ENCODE assay signal across 8 mouse cellular contexts in genomic region chr17:66075827-66076173, GRCm38 (mm10). TPM values are rescaled to one million over a fixed set of nuclear protein-coding genes. Genes with fewer than 3 reads are reported as not detected.
A peak's percentile ranks its signal among the peaks of the same experiment; 100 is the strongest.
DNase-seq lines count a peak whose midpoint lies in the region; ATAC-seq and TF ChIP-seq lines count a peak whose summit lies in the region.

No protein-coding gene starts in this region.

- intact Hi-C loops in heart, adult 2 months (cut with DNase I): no loop called here
- intact Hi-C loops in gastrocnemius, postnatal 14 days (cut with DNase I; ENCODE audit: low total_unique reads): no loop called here

- H3K27ac ChIP-seq in heart, adult 2 months: peak overlapping the region; percentile 92
- no peak overlapping the region for H3K27ac ChIP-seq in ES-Bruce4 (ENCODE audit: insufficient read depth, low read length)
- 0 out of 2 replicates have a peak overlapping the region, but pooled peaks have one; percentile 95 for H3K27ac ChIP-seq in forebrain, embryonic 13.5 days
- peak overlapping the region; percentile 93; the same call in 1 of the 2 replicates for H3K27ac ChIP-seq in limb, embryonic 15.5 days
- peak overlapping the region; percentile 97 for H3K27ac ChIP-seq in neural tube, embryonic 13.5 days (replicated peaks)

- TF ChIP-seq POLR2A in heart, adult 2 months (IDR thresholded peaks at IDR 0.05; ENCODE audit: insufficient read depth, low read depth, low read length): no peak
- no peak for TF ChIP-seq POLR2A in ES-Bruce4 (IDR thresholded peaks at IDR 0.05; ENCODE audit: insufficient read depth, low read length)

- peak overlapping the region; percentile 93 for H3K4me3 ChIP-seq in heart, adult 2 months
- H3K4me3 ChIP-seq in ES-Bruce4 (ENCODE audit: low read depth, low read length): peak overlapping the region; percentile 85
- peak overlapping the region; percentile 94 for H3K4me3 ChIP-seq in forebrain, embryonic 13.5 days
- peak overlapping the region; percentile 98 for H3K4me3 ChIP-seq in limb, embryonic 15.5 days
- H3K4me3 ChIP-seq in neural tube, embryonic 13.5 days: peak overlapping the region; percentile 96

- H3K79me2 ChIP-seq in heart, adult 2 months (replicated peaks; ENCODE audit: control insufficient read depth, insufficient read depth, low read length): 0 out of 2 replicates have a peak, but pooled peaks cover 5% of the 10 kb centered on the region

- ATAC-seq in forebrain, embryonic 13.5 days: no peak
- no peak for ATAC-seq in limb, embryonic 15.5 days (ENCODE audit: insufficient number of reproducible peaks, low FRiP score, low TSS enrichment, low read depth)
- no peak for ATAC-seq in neural tube, embryonic 13.5 days (ENCODE audit: low read depth)

- H3K4me2 ChIP-seq in forebrain, embryonic 13.5 days: peak overlapping the region; percentile 84
- H3K4me2 ChIP-seq in limb, embryonic 15.5 days: peak overlapping the region; percentile 74
- peak overlapping the region; percentile 82 for H3K4me2 ChIP-seq in neural tube, embryonic 13.5 days

- H3K27me3 ChIP-seq in heart, adult 2 months (ENCODE audit: control insufficient read depth, insufficient read depth, low read length): no peaks in the 10 kb centered on the region
- H3K27me3 ChIP-seq in ES-Bruce4 (ENCODE audit: control insufficient read depth, insufficient read depth, low read length, poor library complexity, severe bottlenecking): peaks cover 3% of the 10 kb centered on the region; the same call in 1 of the 2 replicates
- no peaks in the 10 kb centered on the region for H3K27me3 ChIP-seq in forebrain, embryonic 13.5 days
- no peaks in the 10 kb centered on the region for H3K27me3 ChIP-seq in limb, embryonic 15.5 days
- no peaks in the 10 kb centered on the region for H3K27me3 ChIP-seq in neural tube, embryonic 13.5 days

- H3K9ac ChIP-seq in heart, adult 2 months (ENCODE audit: low read depth, low read length): peak overlapping the region; percentile 89
- H3K9ac ChIP-seq in ES-Bruce4 (ENCODE audit: low read depth, poor library complexity, severe bottlenecking): peak overlapping the region; percentile 96
- peak overlapping the region; percentile 91 for H3K9ac ChIP-seq in forebrain, embryonic 13.5 days
- peak overlapping the region; percentile 76 for H3K9ac ChIP-seq in limb, embryonic 15.5 days
- peak overlapping the region; percentile 95 for H3K9ac ChIP-seq in neural tube, embryonic 13.5 days

- 1% methylated on average over 12 of the region's 12 CpGs for WGBS in heart, adult 2 months
- 2% methylated on average over 12 of the region's 12 CpGs for WGBS in forebrain, embryonic 13.5 days
- 3% methylated on average over 12 of the region's 12 CpGs for WGBS in limb, embryonic 15.5 days
- 7% methylated on average over 12 of the region's 12 CpGs for whole genome bisulfite sequencing in neural tube, embryonic 13.5 days

- H3K36me3 ChIP-seq in heart, adult 2 months (ENCODE audit: control insufficient read depth, insufficient read depth, low read length): peaks cover 7% of the 10 kb centered on the region
- peaks cover 11% of the 10 kb centered on the region for H3K36me3 ChIP-seq in ES-Bruce4 (ENCODE audit: control insufficient read depth, insufficient read depth, low read length, poor library complexity, severe bottlenecking)
- peaks cover 16% of the 10 kb centered on the region for H3K36me3 ChIP-seq in forebrain, embryonic 13.5 days (ENCODE audit: poor library complexity, severe bottlenecking)
- peaks cover 11% of the 10 kb centered on the region for H3K36me3 ChIP-seq in limb, embryonic 15.5 days
- H3K36me3 ChIP-seq in neural tube, embryonic 13.5 days: peaks cover 18% of the 10 kb centered on the region

- no peaks in the 10 kb centered on the region for H3K9me3 ChIP-seq in ES-Bruce4 (replicated peaks; ENCODE audit: control insufficient read depth, insufficient read depth, low read length, poor library complexity, severe bottlenecking)
- no peaks in the 10 kb centered on the region for H3K9me3 ChIP-seq in forebrain, embryonic 13.5 days (replicated peaks)
- no peaks in the 10 kb centered on the region for H3K9me3 ChIP-seq in limb, embryonic 15.5 days
- H3K9me3 ChIP-seq in neural tube, embryonic 13.5 days: no peaks in the 10 kb centered on the region

- TF ChIP-seq CTCF in heart, adult 2 months (IDR thresholded peaks at IDR 0.05): no peak
- TF ChIP-seq CTCF in ES-Bruce4 (IDR thresholded peaks at IDR 0.05; ENCODE audit: low read depth, low read length): no peak

- no peak for DNase-seq in heart, adult 2 months
- DNase-seq in heart, postnatal 4 days: no peak
- DNase-seq in left cerebral cortex, adult 18-20 months (ENCODE audit: low spot score in 2 of 2): no peak
- no peak for DNase-seq in gastrocnemius, postnatal 14 days

- no peak for TF ChIP-seq EP300 in heart, adult 2 months (IDR thresholded peaks at IDR 0.05; ENCODE audit: insufficient read depth, low read depth, low read length)
- TF ChIP-seq EP300 in ES-Bruce4 (IDR thresholded peaks at IDR 0.05; ENCODE audit: insufficient read depth, low read depth, low read length): no peak

- peaks cover 6% of the 10 kb centered on the region for H3K4me1 ChIP-seq in heart, adult 2 months (ENCODE audit: control insufficient read depth, insufficient read depth, low read length)
- no peaks in the 10 kb centered on the region for H3K4me1 ChIP-seq in ES-Bruce4 (ENCODE audit: control insufficient read depth, insufficient read depth, low read length)
- H3K4me1 ChIP-seq in forebrain, embryonic 13.5 days: peaks cover 19% of the 10 kb centered on the region
- 0 out of 2 replicates have a peak, but pooled peaks cover 8% of the 10 kb centered on the region for H3K4me1 ChIP-seq in limb, embryonic 15.5 days
- H3K4me1 ChIP-seq in neural tube, embryonic 13.5 days (replicated peaks): peaks cover 38% of the 10 kb centered on the region

RNA-seq across cellular contexts. Expression of gene Ankrd12, which starts 1.1 kb away (rescaled TPM):
- total RNA-seq in heart, adult 2 months (2021): 10 to 100 TPM; 18.7 to 22.2 TPM
- polyA plus RNA-seq in heart, adult 2 months (2012; rRNA removed): 2.6 and 7.1 TPM in 2 replicates
- total RNA-seq in heart, postnatal 4 days (2021): 10 to 100 TPM; 14.1 to 16.2 TPM
- 19.5 and 21.8 TPM in 2 replicates for polyA plus RNA-seq in ES-Bruce4 (2011; ENCODE audit: insufficient read depth, insufficient read length, low read depth, missing spikeins)
- 77.4 and 80.8 TPM in 2 replicates for polyA plus RNA-seq in forebrain, embryonic 13.5 days (2015; fragmentation: Nextera tagmentation; extraction: Ambion mirVana)
- polyA plus RNA-seq in limb, embryonic 15.5 days (2015; fragmentation: Nextera tagmentation; extraction: Ambion mirVana): 24.6 and 27.2 TPM in 2 replicates
- polyA plus RNA-seq in neural tube, embryonic 13.5 days (2015; fragmentation: Nextera tagmentation; extraction: Ambion mirVana): 129 and 143 TPM in 2 replicates
- 100 to 1,000 TPM; 355 to 356 TPM for total RNA-seq in left cerebral cortex, adult 18-20 months (2021)
- total RNA-seq in gastrocnemius, postnatal 14 days (2021): 10 to 100 TPM; 10.6 TPM

RNA-seq across cellular contexts. Expression of gene Ndufv2, which starts 25.6 kb away (rescaled TPM):
- total RNA-seq in heart, adult 2 months (2021): 1,000 to 10,000 TPM; 1,138 to 1,275 TPM
- polyA plus RNA-seq in heart, adult 2 months (2012; rRNA removed): 270 and 461 TPM in 2 replicates
- 100 to 1,000 TPM; 846 to 878 TPM for total RNA-seq in heart, postnatal 4 days (2021)
- polyA plus RNA-seq in ES-Bruce4 (2011; ENCODE audit: insufficient read depth, insufficient read length, low read depth, missing spikeins): 211 and 233 TPM in 2 replicates
- polyA plus RNA-seq in forebrain, embryonic 13.5 days (2015; fragmentation: Nextera tagmentation; extraction: Ambion mirVana): 354 and 358 TPM in 2 replicates
- 284 and 289 TPM in 2 replicates for polyA plus RNA-seq in limb, embryonic 15.5 days (2015; fragmentation: Nextera tagmentation; extraction: Ambion mirVana)
- 376 and 404 TPM in 2 replicates for polyA plus RNA-seq in neural tube, embryonic 13.5 days (2015; fragmentation: Nextera tagmentation; extraction: Ambion mirVana)
- 100 to 1,000 TPM; 229 to 241 TPM for total RNA-seq in left cerebral cortex, adult 18-20 months (2021)
- 100 to 1,000 TPM; 640 to 730 TPM for total RNA-seq in gastrocnemius, postnatal 14 days (2021)

RNA-seq across cellular contexts. Expression of gene Washc1, which starts 35.5 kb away (rescaled TPM):
- 10 to 100 TPM; 19.2 to 21.5 TPM for total RNA-seq in heart, adult 2 months (2021)
- 21.1 and 23.6 TPM in 2 replicates for polyA plus RNA-seq in heart, adult 2 months (2012; rRNA removed)
- total RNA-seq in heart, postnatal 4 days (2021): 10 to 100 TPM; 25.1 to 26.7 TPM
- 23.5 and 26.9 TPM in 2 replicates for polyA plus RNA-seq in ES-Bruce4 (2011; ENCODE audit: insufficient read depth, insufficient read length, low read depth, missing spikeins)
- 36.8 and 37.4 TPM in 2 replicates for polyA plus RNA-seq in forebrain, embryonic 13.5 days (2015; fragmentation: Nextera tagmentation; extraction: Ambion mirVana)
- polyA plus RNA-seq in limb, embryonic 15.5 days (2015; fragmentation: Nextera tagmentation; extraction: Ambion mirVana): 39.0 and 40.7 TPM in 2 replicates
- 41.4 and 42.5 TPM in 2 replicates for polyA plus RNA-seq in neural tube, embryonic 13.5 days (2015; fragmentation: Nextera tagmentation; extraction: Ambion mirVana)
- total RNA-seq in left cerebral cortex, adult 18-20 months (2021): 10 to 100 TPM; 43.5 to 43.7 TPM
- 10 to 100 TPM; 12.2 to 15.2 TPM for total RNA-seq in gastrocnemius, postnatal 14 days (2021)

RNA-seq across cellular contexts. Expression of gene Ddx11, which starts 47.5 kb away (rescaled TPM):
- total RNA-seq in heart, adult 2 months (2021): 1 to 10 TPM; 1.2 to 1.3 TPM
- 1.3 and 2.9 TPM in 2 replicates for polyA plus RNA-seq in heart, adult 2 months (2012; rRNA removed)
- total RNA-seq in heart, postnatal 4 days (2021): 1 to 10 TPM; 7.7 to 8.9 TPM
- polyA plus RNA-seq in ES-Bruce4 (2011; ENCODE audit: insufficient read depth, insufficient read length, low read depth, missing spikeins): 29.4 and 38.2 TPM in 2 replicates
- 16.2 and 17.3 TPM in 2 replicates for polyA plus RNA-seq in forebrain, embryonic 13.5 days (2015; fragmentation: Nextera tagmentation; extraction: Ambion mirVana)
- 15.6 and 15.8 TPM in 2 replicates for polyA plus RNA-seq in limb, embryonic 15.5 days (2015; fragmentation: Nextera tagmentation; extraction: Ambion mirVana)
- polyA plus RNA-seq in neural tube, embryonic 13.5 days (2015; fragmentation: Nextera tagmentation; extraction: Ambion mirVana): 5.6 and 6.4 TPM in 2 replicates
- total RNA-seq in left cerebral cortex, adult 18-20 months (2021): 1 to 10 TPM; 1.1 to 1.4 TPM
- 1 to 10 TPM in 1 of 2 experiments, under 1 TPM in 1; 0.80 to 1.3 TPM for total RNA-seq in gastrocnemius, postnatal 14 days (2021)
